Mouse (Mus musculus): ENCODE results near the gene Cbfa2t2.

GRCm38 (mm10) chr2:154569836-154570286 is 133.6 kb downstream of the Cbfa2t2 start, which contains the start of gene E2f1:
- TF ChIP-seq CTCF (IDR thresholded peaks at IDR 0.05; ENCODE audit: low read depth): no peak; the same call in 1 of the 2 replicates
- no peak for TF ChIP-seq EP300 (IDR thresholded peaks at IDR 0.05; ENCODE audit: low read depth)
